In the genomic region with DNA sequence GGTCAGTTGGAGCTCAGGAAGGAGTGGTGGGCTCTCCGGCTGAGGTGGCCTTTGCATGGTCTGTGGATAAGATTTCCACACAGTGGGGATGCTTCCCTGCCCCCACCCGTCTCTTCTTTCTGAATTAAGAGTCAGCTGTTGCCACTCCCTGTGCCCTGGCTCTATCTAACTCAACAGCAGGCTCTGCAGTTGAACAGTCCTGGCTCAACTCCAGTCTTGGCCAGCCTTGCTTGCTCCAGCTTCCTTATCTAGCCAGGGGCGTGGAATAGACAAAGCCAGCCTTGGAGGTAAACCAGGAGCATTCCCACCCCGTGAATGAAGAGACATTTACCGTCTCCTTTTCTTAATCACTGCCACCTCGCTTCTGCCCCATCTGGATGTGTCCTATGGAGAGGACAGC, we compare ENCODE assay signal across 8 mouse cellular contexts.
DNase-seq lines count a peak whose midpoint lies in the region; ATAC-seq lines count a peak whose summit lies in the region.

No protein-coding gene starts in this region.

- H3K4me1 ChIP-seq in hindbrain, embryonic 10.5 days (replicated peaks), result peaks cover 67% of the 10 kb centered on the region
- peaks cover 48% of the 10 kb centered on the region for H3K4me1 ChIP-seq in hindbrain, embryonic 13.5 days (replicated peaks)
- H3K4me1 ChIP-seq in embryonic facial prominence, embryonic 12.5 days, result peaks cover 32% of the 10 kb centered on the region
- peaks cover 11% of the 10 kb centered on the region for H3K4me1 ChIP-seq in hindbrain, embryonic 14.5 days (replicated peaks; ENCODE audit: control insufficient read depth, insufficient read depth, low read length)
- H3K4me1 ChIP-seq in liver, embryonic 16.5 days (ENCODE audit: control insufficient read depth, low read depth, low read length), result peaks cover 43% of the 10 kb centered on the region

- ATAC-seq in hindbrain, embryonic 13.5 days (ENCODE audit: low FRiP score), result no peak
- ATAC-seq in embryonic facial prominence, embryonic 12.5 days (ENCODE audit: insufficient number of reproducible peaks, insufficient read depth, low FRiP score, low TSS enrichment), result no peak
- 0 out of 2 replicates have a peak, but pooled peaks have one; percentile 2 for ATAC-seq in hindbrain, embryonic 14.5 days (ENCODE audit: low FRiP score)
- ATAC-seq in liver, embryonic 16.5 days (ENCODE audit: low read depth), result peak; percentile 75

- H3K27me3 ChIP-seq in hindbrain, embryonic 10.5 days (ENCODE audit: insufficient read depth, poor library complexity, severe bottlenecking), result peaks cover 55% of the 10 kb centered on the region
- H3K27me3 ChIP-seq in hindbrain, embryonic 13.5 days, result peaks cover 33% of the 10 kb centered on the region
- no peaks in the 10 kb centered on the region for H3K27me3 ChIP-seq in embryonic facial prominence, embryonic 12.5 days
- no peaks in the 10 kb centered on the region for H3K27me3 ChIP-seq in hindbrain, embryonic 14.5 days (ENCODE audit: control insufficient read depth, insufficient read depth, low read length)
- H3K27me3 ChIP-seq in liver, embryonic 16.5 days (ENCODE audit: control insufficient read depth, insufficient read depth, low read depth, low read length), result no peaks in the 10 kb centered on the region

- H3K4me2 ChIP-seq in hindbrain, embryonic 13.5 days, result no peak overlapping the region
- no peak overlapping the region for H3K4me2 ChIP-seq in embryonic facial prominence, embryonic 12.5 days (replicated peaks)
- no peak overlapping the region for H3K4me2 ChIP-seq in hindbrain, embryonic 14.5 days (replicated peaks)
- H3K4me2 ChIP-seq in liver, embryonic 16.5 days (ENCODE audit: low read depth, low read length), result peak overlapping the region; percentile 33; the same call in 1 of the 2 replicates

- 66% methylated on average over 6 of the region's 6 CpGs for WGBS in hindbrain, embryonic 10.5 days
- 46% methylated on average over 6 of the region's 6 CpGs for WGBS in hindbrain, embryonic 13.5 days
- WGBS in embryonic facial prominence, embryonic 12.5 days, result 71% methylated on average over 6 of the region's 6 CpGs
- 46% methylated on average over 6 of the region's 6 CpGs for WGBS in hindbrain, embryonic 14.5 days
- 11% methylated on average over 6 of the region's 6 CpGs for WGBS in liver, embryonic 16.5 days (ENCODE audit: insufficient replicate concordance)

- no peak overlapping the region for H3K4me3 ChIP-seq in hindbrain, embryonic 10.5 days
- no peak overlapping the region for H3K4me3 ChIP-seq in hindbrain, embryonic 13.5 days
- no peak overlapping the region for H3K4me3 ChIP-seq in embryonic facial prominence, embryonic 12.5 days
- H3K4me3 ChIP-seq in hindbrain, embryonic 14.5 days (replicated peaks; ENCODE audit: low read length), result no peak overlapping the region
- no peak overlapping the region for H3K4me3 ChIP-seq in liver, embryonic 16.5 days (ENCODE audit: low read depth, low read length)

- peak overlapping the region; percentile 83 for H3K27ac ChIP-seq in hindbrain, embryonic 10.5 days
- H3K27ac ChIP-seq in hindbrain, embryonic 13.5 days, result no peak overlapping the region
- H3K27ac ChIP-seq in embryonic facial prominence, embryonic 12.5 days, result 0 out of 2 replicates have a peak overlapping the region, but pooled peaks have one; percentile 20
- H3K27ac ChIP-seq in hindbrain, embryonic 14.5 days, result peak overlapping the region; percentile 32; the same call in 1 of the 2 replicates
- peak overlapping the region; percentile 42 for H3K27ac ChIP-seq in liver, embryonic 16.5 days (ENCODE audit: low read length)

- no peaks in the 10 kb centered on the region for H3K9me3 ChIP-seq in hindbrain, embryonic 10.5 days
- no peaks in the 10 kb centered on the region for H3K9me3 ChIP-seq in hindbrain, embryonic 13.5 days
- no peaks in the 10 kb centered on the region for H3K9me3 ChIP-seq in embryonic facial prominence, embryonic 12.5 days
- H3K9me3 ChIP-seq in hindbrain, embryonic 14.5 days (ENCODE audit: control insufficient read depth, low read length), result no peaks in the 10 kb centered on the region
- no peaks in the 10 kb centered on the region for H3K9me3 ChIP-seq in liver, embryonic 16.5 days (replicated peaks; ENCODE audit: control insufficient read depth, low read length)

- no peaks in the 10 kb centered on the region for H3K36me3 ChIP-seq in hindbrain, embryonic 10.5 days
- no peaks in the 10 kb centered on the region for H3K36me3 ChIP-seq in hindbrain, embryonic 13.5 days
- H3K36me3 ChIP-seq in embryonic facial prominence, embryonic 12.5 days, result no peaks in the 10 kb centered on the region
- no peaks in the 10 kb centered on the region for H3K36me3 ChIP-seq in hindbrain, embryonic 14.5 days (replicated peaks; ENCODE audit: control insufficient read depth, insufficient read depth)
- no peaks in the 10 kb centered on the region for H3K36me3 ChIP-seq in liver, embryonic 16.5 days (ENCODE audit: control insufficient read depth, insufficient read depth)

- no peak for DNase-seq in hindbrain, embryonic 10.5 days (ENCODE audit: low spot score)
- no peak for DNase-seq in hindbrain, embryonic 14.5 days (ENCODE audit: low spot score)
- DNase-seq in yolk sac, embryonic 10.5 days (ENCODE audit: low spot score), result no peak
- no peak for DNase-seq in layer of hippocampus, adult 9-10 months (ENCODE audit: low spot score)
- DNase-seq in thymus, postnatal 10 days (ENCODE audit: low spot score in 2 of 2), result no peak

- H3K9ac ChIP-seq in hindbrain, embryonic 13.5 days, result no peak overlapping the region
- H3K9ac ChIP-seq in embryonic facial prominence, embryonic 12.5 days, result no peak overlapping the region
- no peak overlapping the region for H3K9ac ChIP-seq in hindbrain, embryonic 14.5 days
- no peak overlapping the region for H3K9ac ChIP-seq in liver, embryonic 16.5 days (ENCODE audit: low read depth, low read length)

Comparison
In these comparisons a context has a peak if more than half of its experiments do, and no peak if none do; other contexts are left out.
1. ATAC-seq: peak in hindbrain, embryonic 14.5 days (single experiment) and liver, embryonic 16.5 days (single experiment); none in hindbrain, embryonic 13.5 days (single experiment) and embryonic facial prominence, embryonic 12.5 days (single experiment).